Mouse (Mus musculus) midbrain, embryonic 12.5 days (tissue): Measurements from ENCODE around the gene Mybph. TPM values are rescaled to one million over a fixed set of nuclear protein-coding genes. Genes with fewer than 3 reads are reported as not detected.
A peak's percentile ranks its signal among the peaks of the same experiment; 100 is the strongest.

ENCODE experiments used
- ATAC-seq: fragments of 200-750 bp; cut with Nextera tagmentation; 2 replicates; pipeline ENCODE4 v1.8.0; 2017; ENCODE audit warnings: low read depth, moderate TSS enrichment, moderate library complexity; ENCODE audit not compliant: low FRiP score
- H3K27ac ChIP-seq: fragments of 300-500 bp; sonication (generic); replicated peaks from 2 replicates; pipeline ENCODE4 v1.5.1; 2016; ENCODE audit warnings: mild to moderate bottlenecking
- H3K27me3 ChIP-seq: fragments of 300-500 bp; sonication (generic); 2 replicates; pipeline ENCODE4 v1.6.1; 2016; ENCODE audit warnings: mild to moderate bottlenecking
- H3K36me3 ChIP-seq: fragments of 300-500 bp; sonication (generic); 2 replicates; pipeline ENCODE4 v1.6.1; 2016
- H3K4me1 ChIP-seq: fragments of 300-500 bp; sonication (generic); 2 replicates; pipeline ENCODE4 v1.6.1; 2016
- H3K4me2 ChIP-seq: fragments of 300-500 bp; sonication (generic); replicated peaks from 2 replicates; pipeline ENCODE4 v1.6.1; 2016; ENCODE audit warnings: mild to moderate bottlenecking, moderate library complexity
- H3K4me3 ChIP-seq: fragments of 300-500 bp; sonication (generic); 2 replicates; pipeline ENCODE4 v1.5.1; 2016; ENCODE audit warnings: mild to moderate bottlenecking
- H3K9ac ChIP-seq: fragments of 300-500 bp; sonication (generic); replicated peaks from 2 replicates; pipeline ENCODE4 v1.6.1; 2016; ENCODE audit warnings: mild to moderate bottlenecking, moderate library complexity
- H3K9me3 ChIP-seq: fragments of 300-500 bp; sonication (generic); 2 replicates; pipeline ENCODE4 v1.6.1; 2016; ENCODE audit warnings: mild to moderate bottlenecking
- WGBS: fragments of 180-500 bp; shearing (Covaris S2); methylation state at CpG from one replicate; pipeline ENCODE4 v1.1.7; 2016; 5-methylcytosine and 5-hydroxymethylcytosine counted together
- polyA plus RNA-seq: library from polyadenylated mRNA; unstranded; fragments of >200 nt; fragmentation: Nextera tagmentation; extraction: Ambion mirVana; gene quantifications from 2 replicates; pipeline ENCODE4 v1.2.1, GENCODE M21; 2016

The Mybph gene
- polyA plus RNA-seq, 1 experiment from 2014 or later: not detected

GRCm38 (mm10) chr1:134188989-134189729 is 4.1 kb upstream of the Mybph start:
- Histone ChIP-seq H3K27ac (no peak overlapping the region), H3K9ac (no peak overlapping the region), H3K36me3 (no peaks in the 10 kb centered on the region), H3K4me1 (peaks cover 11% of the 10 kb centered on the region), H3K4me2 (0 out of 2 replicates have a peak overlapping the region, but pooled peaks have one; percentile 18), H3K9me3 (no peaks in the 10 kb centered on the region), H3K27me3 (no peaks in the 10 kb centered on the region; the same call in 1 of the 2 replicates), H3K4me3 (no peak overlapping the region)
- ATAC-seq: peak; percentile 52; the same call in 1 of the 2 replicates
- WGBS: 24% methylated on average over 12 of the region's 12 CpGs

- Histone ChIP-seq H3K4me3 (no peak overlapping the region), H3K36me3 (no peaks in the 10 kb centered on the region), H3K9ac (no peak overlapping the region), H3K4me2 (no peak overlapping the region), H3K27ac (no peak overlapping the region), H3K9me3 (no peaks in the 10 kb centered on the region), H3K4me1 (peaks cover 15% of the 10 kb centered on the region), H3K27me3 (no peaks in the 10 kb centered on the region; the same call in 1 of the 2 replicates)
- WGBS: 94% methylated on average over 5 of the region's 5 CpGs
- ATAC-seq: no peak
Measured at GRCm38 (mm10) chr1:134191192-134191591, 2.1 kb upstream of the Mybph start.

GRCm38 (mm10) chr1:134192024-134192423 is 1.2 kb upstream of the Mybph start:
- no peak overlapping the region for H3K4me3 ChIP-seq
- H3K4me1 ChIP-seq: peaks cover 15% of the 10 kb centered on the region
- H3K9ac ChIP-seq: no peak overlapping the region
- no peak for ATAC-seq
- no peak overlapping the region for H3K27ac ChIP-seq
- no peaks in the 10 kb centered on the region; the same call in 1 of the 2 replicates for H3K27me3 ChIP-seq
- WGBS: 53% methylated on average over 4 of the region's 4 CpGs
- H3K9me3 ChIP-seq: no peaks in the 10 kb centered on the region
- no peak overlapping the region for H3K4me2 ChIP-seq
- H3K36me3 ChIP-seq: no peaks in the 10 kb centered on the region

- no peak for ATAC-seq
- Histone ChIP-seq H3K4me3 (no peak overlapping the region), H3K4me2 (no peak overlapping the region), H3K4me1 (peaks cover 10% of the 10 kb centered on the region), H3K9me3 (no peaks in the 10 kb centered on the region), H3K27me3 (no peaks in the 10 kb centered on the region), H3K36me3 (no peaks in the 10 kb centered on the region), H3K27ac (no peak overlapping the region), H3K9ac (no peak overlapping the region)
- WGBS: 70% methylated on average over 7 of the region's 7 CpGs
Measured at GRCm38 (mm10) chr1:134193674-134194197, 488 bp downstream of the Mybph start.

- Histone ChIP-seq H3K36me3 (no peaks in the 10 kb centered on the region), H3K9ac (no peak overlapping the region), H3K4me1 (peaks cover 4% of the 10 kb centered on the region; the same call in 1 of the 2 replicates), H3K27ac (no peak overlapping the region), H3K4me3 (no peak overlapping the region), H3K27me3 (no peaks in the 10 kb centered on the region), H3K4me2 (no peak overlapping the region), H3K9me3 (no peaks in the 10 kb centered on the region)
- no peak for ATAC-seq
- WGBS: 78% methylated on average over 16 of the region's 16 CpGs
Measured at GRCm38 (mm10) chr1:134194298-134195022, 1.2 kb downstream of the Mybph start.

GRCm38 (mm10) chr1:134195117-134195516 is 1.9 kb downstream of the Mybph start:
- WGBS: 61% methylated on average over 2 of the region's 2 CpGs
- Histone ChIP-seq H3K9ac (no peak overlapping the region), H3K4me3 (no peak overlapping the region), H3K9me3 (no peaks in the 10 kb centered on the region), H3K27me3 (no peaks in the 10 kb centered on the region), H3K36me3 (no peaks in the 10 kb centered on the region), H3K4me2 (no peak overlapping the region), H3K4me1 (peaks cover 4% of the 10 kb centered on the region; the same call in 1 of the 2 replicates), H3K27ac (no peak overlapping the region)
- ATAC-seq: no peak

- WGBS: 64% methylated on average over 3 of the region's 3 CpGs
- no peaks in the 10 kb centered on the region for H3K9me3 ChIP-seq
- no peak overlapping the region for H3K27ac ChIP-seq
- no peaks in the 10 kb centered on the region for H3K27me3 ChIP-seq
- no peak for ATAC-seq
- H3K36me3 ChIP-seq: no peaks in the 10 kb centered on the region
- no peak overlapping the region for H3K9ac ChIP-seq
- H3K4me1 ChIP-seq: peaks cover 4% of the 10 kb centered on the region; the same call in 1 of the 2 replicates
- no peak overlapping the region for H3K4me2 ChIP-seq
- no peak overlapping the region for H3K4me3 ChIP-seq
Measured at GRCm38 (mm10) chr1:134195571-134195970, 2.3 kb downstream of the Mybph start.

- H3K4me1 ChIP-seq: peaks cover 4% of the 10 kb centered on the region; the same call in 1 of the 2 replicates
- no peaks in the 10 kb centered on the region for H3K27me3 ChIP-seq
- 62% methylated on average over 4 of the region's 4 CpGs for WGBS
- no peak overlapping the region for H3K4me3 ChIP-seq
- no peaks in the 10 kb centered on the region for H3K36me3 ChIP-seq
- H3K9me3 ChIP-seq: no peaks in the 10 kb centered on the region
- H3K9ac ChIP-seq: no peak overlapping the region
- ATAC-seq: no peak
- H3K4me2 ChIP-seq: no peak overlapping the region
- no peak overlapping the region for H3K27ac ChIP-seq
Measured at GRCm38 (mm10) chr1:134195979-134196378, 2.7 kb downstream of the Mybph start.

GRCm38 (mm10) chr1:134196386-134196785 is 3.1 kb downstream of the Mybph start:
- no peak overlapping the region for H3K27ac ChIP-seq
- H3K9ac ChIP-seq: no peak overlapping the region
- no peaks in the 10 kb centered on the region for H3K9me3 ChIP-seq
- ATAC-seq: no peak
- no peaks in the 10 kb centered on the region for H3K36me3 ChIP-seq
- WGBS: 73% methylated on average over 4 of the region's 4 CpGs
- no peak overlapping the region for H3K4me3 ChIP-seq
- H3K4me1 ChIP-seq: peaks cover 4% of the 10 kb centered on the region; the same call in 1 of the 2 replicates
- no peak overlapping the region for H3K4me2 ChIP-seq
- no peaks in the 10 kb centered on the region for H3K27me3 ChIP-seq

- Histone ChIP-seq H3K4me3 (no peak overlapping the region), H3K27me3 (no peaks in the 10 kb centered on the region), H3K36me3 (no peaks in the 10 kb centered on the region), H3K9me3 (no peaks in the 10 kb centered on the region), H3K4me1 (peaks cover 4% of the 10 kb centered on the region; the same call in 1 of the 2 replicates), H3K4me2 (no peak overlapping the region), H3K27ac (no peak overlapping the region), H3K9ac (no peak overlapping the region)
- ATAC-seq: no peak
- WGBS: 77% methylated on average over 15 of the region's 15 CpGs
Measured at GRCm38 (mm10) chr1:134197325-134197982, 4.2 kb downstream of the Mybph start.

GRCm38 (mm10) chr1:134198197-134198995 is 5.1 kb downstream of the Mybph start:
- WGBS: 84% methylated on average over 12 of the region's 12 CpGs
- H3K27me3 ChIP-seq: peaks cover 3% of the 10 kb centered on the region; the same call in 1 of the 2 replicates
- H3K27ac ChIP-seq: no peak overlapping the region
- peaks cover 4% of the 10 kb centered on the region; the same call in 1 of the 2 replicates for H3K4me1 ChIP-seq
- no peak for ATAC-seq
- H3K4me2 ChIP-seq: no peak overlapping the region
- H3K4me3 ChIP-seq: no peak overlapping the region
- no peak overlapping the region for H3K9ac ChIP-seq
- H3K9me3 ChIP-seq: no peaks in the 10 kb centered on the region
- no peaks in the 10 kb centered on the region for H3K36me3 ChIP-seq
